Mouse (Mus musculus) kidney, adult 2 months (tissue): ENCODE results near the gene Spats1. TPM values are rescaled to one million over a fixed set of nuclear protein-coding genes. Genes with fewer than 3 reads are reported as not detected.

ENCODE experiments used
- DNase-seq: peaks from one replicate; pipeline ENCODE4 v3.0.0; 2021
- H3K27ac ChIP-seq: fragments of 200-500 bp; 2 replicates; pipeline ENCODE4 v1.5.1; 2012; ENCODE audit warnings: low read depth, low read length, control low read depth, inconsistent platforms; ENCODE audit not compliant: insufficient read depth
- H3K27me3 ChIP-seq: fragments of 200-500 bp; replicated peaks from 2 replicates; pipeline ENCODE4 v1.6.1; 2012; ENCODE audit warnings: mild to moderate bottlenecking, moderate library complexity, low read length, inconsistent platforms; ENCODE audit not compliant: control insufficient read depth, insufficient read depth
- H3K36me3 ChIP-seq: fragments of 200-500 bp; 2 replicates; pipeline ENCODE4 v1.6.1; 2012; ENCODE audit warnings: mild to moderate bottlenecking, moderate library complexity, low read length, inconsistent platforms; ENCODE audit not compliant: control insufficient read depth, insufficient read depth
- H3K4me1 ChIP-seq: fragments of 200-500 bp; 2 replicates; pipeline ENCODE4 v1.6.1; 2011; ENCODE audit warnings: low read length; ENCODE audit not compliant: control insufficient read depth, insufficient read depth
- H3K4me3 ChIP-seq: fragments of 200-500 bp; 2 replicates; pipeline ENCODE4 v1.5.1; 2011; ENCODE audit warnings: mild to moderate bottlenecking, low read depth, low read length, control low read depth; ENCODE audit not compliant: insufficient read depth
- CTCF ChIP-seq: fragments of 200-500 bp; conservative IDR thresholded peaks from 2 replicates; pipeline ENCODE4 v1.5.1; 2011; ENCODE audit warnings: low read depth, mild to moderate bottlenecking, control low read depth, low read length, moderate library complexity, mixed read lengths; ENCODE audit not compliant: insufficient read depth, insufficient read length
- POLR2A ChIP-seq: fragments of 200-500 bp; IDR thresholded peaks from one replicate; pipeline ENCODE4 v1.6.1; 2011; ENCODE audit warnings: low read depth, low read length, control low read depth
- WGBS: fragments of 180-500 bp; shearing (Covaris S2); methylation state at CpG from one replicate; pipeline ENCODE4 v1.1.7; 2018; 5-methylcytosine and 5-hydroxymethylcytosine counted together
- polyA plus RNA-seq: library from polyadenylated mRNA; depleted of rRNA; stranded (reverse); fragments of >200 nt; gene quantifications from 2 replicates; pipeline ENCODE4 v1.2.3, GENCODE M21; 2012

The Spats1 gene
- polyA plus RNA-seq, 1 experiment = 0.45 TPM

DNA sequence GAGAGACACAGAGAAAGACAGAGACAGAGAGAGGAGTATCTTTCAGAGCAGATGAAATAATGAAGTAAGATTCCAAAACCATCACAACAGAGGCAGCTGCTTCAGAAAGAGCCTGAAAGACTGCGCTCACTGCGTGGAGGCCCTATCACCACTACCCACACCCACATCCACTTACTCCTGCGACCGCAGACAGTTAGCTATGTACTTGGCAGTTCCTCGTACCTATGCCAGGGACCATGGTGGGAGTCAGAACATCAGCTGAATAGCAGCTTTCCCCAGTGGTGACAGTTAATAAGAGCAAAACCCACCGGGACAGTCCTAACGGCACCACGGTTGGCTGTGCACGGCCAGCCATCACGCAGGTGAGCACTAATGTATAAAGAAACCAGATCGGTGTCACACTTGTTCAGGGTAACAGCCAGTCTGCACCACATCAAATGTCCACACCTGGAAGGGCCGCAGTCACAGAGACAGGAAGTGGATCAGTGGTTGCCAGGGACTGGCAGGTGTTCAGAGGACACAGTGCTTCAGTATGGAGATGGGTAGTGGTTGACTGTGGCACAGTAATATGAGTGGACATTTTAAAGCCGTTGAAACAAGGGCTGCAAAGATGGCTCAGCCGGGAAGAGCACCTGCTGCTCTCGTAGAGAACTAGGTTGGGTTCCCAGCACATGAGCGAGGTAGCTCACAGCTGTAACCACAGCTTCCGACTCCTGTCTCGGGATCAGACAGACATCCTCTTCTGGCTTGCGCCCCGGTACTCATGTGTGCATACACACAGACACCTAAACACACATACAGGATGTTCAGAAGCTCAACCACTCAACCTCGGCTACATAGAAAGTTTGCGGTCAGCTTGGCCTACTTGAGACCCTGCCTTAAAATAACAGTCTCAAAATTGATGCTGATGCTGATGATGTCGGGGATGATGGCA is 13.4 kb upstream of the Spats1 start:
- no peaks in the 10 kb centered on the region for H3K36me3 ChIP-seq
- no peak overlapping the region for H3K4me3 ChIP-seq
- H3K27ac ChIP-seq = no peak overlapping the region
- DNase-seq = no peak
- WGBS = 78% methylated on average over 23 of the region's 23 CpGs
- TF ChIP-seq POLR2A (no peak), CTCF (no peak)
- no peaks in the 10 kb centered on the region for H3K4me1 ChIP-seq
- no peaks in the 10 kb centered on the region; the same call in 1 of the 2 replicates for H3K27me3 ChIP-seq

DNA sequence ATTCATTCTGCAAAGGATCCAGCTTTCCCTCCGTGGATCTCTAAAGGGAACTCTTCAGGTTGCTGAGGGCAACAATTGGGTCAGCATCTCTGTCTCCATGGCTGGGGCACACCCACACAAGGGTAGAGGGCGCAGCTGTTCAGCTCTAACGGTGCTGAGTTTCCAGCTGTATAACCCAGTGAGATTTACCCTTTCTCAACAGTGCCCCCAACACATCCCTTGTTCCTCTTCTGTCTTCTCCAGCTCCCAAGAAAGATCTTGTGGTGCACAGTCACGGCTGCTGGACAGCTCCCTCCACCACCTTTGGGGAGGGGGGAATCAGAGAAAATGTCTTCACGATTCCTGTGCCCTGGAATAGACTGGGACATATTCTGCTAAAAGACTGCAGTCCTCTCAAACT is 12.0 kb upstream of the Spats1 start:
- Histone ChIP-seq H3K4me3 (no peak overlapping the region), H3K27ac (no peak overlapping the region)
- 14% methylated on average over 5 of the region's 5 CpGs for WGBS

DNA sequence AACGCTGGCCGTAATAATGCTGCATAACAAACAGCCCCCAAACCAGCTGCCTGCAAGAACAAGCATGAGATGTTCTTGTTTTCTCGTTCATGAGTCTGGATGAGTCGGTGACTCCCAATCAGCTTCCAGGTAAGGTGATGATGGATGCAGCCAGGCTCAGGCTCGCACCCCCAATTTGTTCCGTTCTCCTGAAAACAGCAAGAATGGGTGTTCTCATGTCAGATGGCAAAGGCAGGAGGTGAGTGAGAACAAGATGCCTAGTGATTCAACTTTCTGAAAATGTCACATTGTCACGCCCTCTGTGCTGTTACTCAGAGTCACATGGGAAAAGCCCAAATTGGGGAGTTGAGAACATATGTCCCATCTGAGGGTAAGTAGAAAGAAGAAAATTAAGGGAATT is 10.4 kb upstream of the Spats1 start:
- H3K4me3 ChIP-seq = no peak overlapping the region
- H3K27ac ChIP-seq = no peak overlapping the region
- 90% methylated on average over 7 of the region's 7 CpGs for WGBS
- no peaks in the 10 kb centered on the region; the same call in 1 of the 2 replicates for H3K27me3 ChIP-seq
- TF ChIP-seq CTCF (no peak), POLR2A (no peak)
- no peaks in the 10 kb centered on the region for H3K36me3 ChIP-seq
- no peak for DNase-seq
- H3K4me1 ChIP-seq = no peaks in the 10 kb centered on the region

More for the DNA sequence above, 12.0 kb upstream of the Spats1 start:
- H3K27me3 ChIP-seq = no peaks in the 10 kb centered on the region; the same call in 1 of the 2 replicates
- no peaks in the 10 kb centered on the region for H3K4me1 ChIP-seq
- no peak for DNase-seq
- H3K36me3 ChIP-seq = no peaks in the 10 kb centered on the region
- TF ChIP-seq CTCF (no peak), POLR2A (no peak)

DNA sequence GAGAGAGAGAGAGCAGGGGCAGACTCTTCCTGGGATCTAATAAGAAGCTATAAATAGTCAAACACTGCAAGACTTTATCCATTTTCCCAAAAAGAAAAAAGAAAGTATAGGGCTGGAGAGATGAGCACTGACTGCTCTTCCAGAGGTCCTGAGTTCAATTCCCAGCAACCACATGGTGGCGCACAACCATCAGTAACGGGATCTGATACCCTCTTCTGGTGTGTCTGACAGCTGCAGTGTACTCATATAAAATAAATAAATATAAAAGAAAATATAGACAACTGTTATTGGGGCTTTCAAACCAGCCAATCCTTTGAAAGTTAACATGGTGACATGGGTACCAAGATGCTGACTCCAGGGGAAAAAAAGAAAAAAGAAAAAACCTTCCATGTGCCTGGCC is 5.2 kb upstream of the Spats1 start:
- H3K36me3 ChIP-seq = no peaks in the 10 kb centered on the region
- no peaks in the 10 kb centered on the region; the same call in 1 of the 2 replicates for H3K27me3 ChIP-seq
- H3K4me1 ChIP-seq = no peaks in the 10 kb centered on the region
- 43% methylated on average over 2 of the region's 2 CpGs for WGBS
- no peak overlapping the region for H3K4me3 ChIP-seq
- H3K27ac ChIP-seq = no peak overlapping the region
- no peak for DNase-seq
- peak; percentile 36 for TF ChIP-seq CTCF
- no peak for TF ChIP-seq POLR2A

DNA sequence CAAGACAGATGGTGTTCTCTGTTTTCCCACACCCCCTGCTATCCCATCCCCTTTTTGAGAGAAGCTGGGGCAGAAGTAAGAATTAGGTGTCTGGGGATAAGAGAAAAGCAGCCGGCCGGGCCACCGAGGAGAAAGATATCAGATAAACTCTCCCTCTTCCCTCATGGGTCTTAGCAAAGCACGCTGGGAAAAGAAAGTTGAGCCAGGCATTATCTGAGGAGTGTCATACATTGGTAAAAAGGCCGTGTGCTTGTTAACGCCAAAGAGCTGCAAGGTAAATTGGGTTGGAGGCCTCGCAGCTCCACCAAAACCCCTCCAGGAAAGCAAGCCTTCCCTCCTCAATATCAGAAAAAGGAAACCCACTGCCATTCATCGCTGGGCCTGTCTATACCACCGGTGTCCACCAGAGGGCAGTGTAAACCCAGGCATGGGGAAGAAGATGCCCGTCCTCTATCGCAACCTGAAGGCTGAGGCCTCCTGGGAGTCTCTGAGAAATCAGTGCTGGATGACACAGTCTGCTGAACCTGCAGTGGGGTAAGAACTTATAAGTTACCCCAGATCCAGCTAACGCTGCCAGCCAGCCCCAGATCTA is 3.1 kb upstream of the Spats1 start:
- TF ChIP-seq POLR2A (no peak), CTCF (peak; percentile 97)
- no peaks in the 10 kb centered on the region for H3K4me1 ChIP-seq
- DNase-seq = peak; percentile 71
- no peak overlapping the region for H3K27ac ChIP-seq
- H3K36me3 ChIP-seq = no peaks in the 10 kb centered on the region
- no peak overlapping the region for H3K4me3 ChIP-seq
- 15% methylated on average over 12 of the region's 12 CpGs for WGBS
- no peaks in the 10 kb centered on the region for H3K27me3 ChIP-seq

DNA sequence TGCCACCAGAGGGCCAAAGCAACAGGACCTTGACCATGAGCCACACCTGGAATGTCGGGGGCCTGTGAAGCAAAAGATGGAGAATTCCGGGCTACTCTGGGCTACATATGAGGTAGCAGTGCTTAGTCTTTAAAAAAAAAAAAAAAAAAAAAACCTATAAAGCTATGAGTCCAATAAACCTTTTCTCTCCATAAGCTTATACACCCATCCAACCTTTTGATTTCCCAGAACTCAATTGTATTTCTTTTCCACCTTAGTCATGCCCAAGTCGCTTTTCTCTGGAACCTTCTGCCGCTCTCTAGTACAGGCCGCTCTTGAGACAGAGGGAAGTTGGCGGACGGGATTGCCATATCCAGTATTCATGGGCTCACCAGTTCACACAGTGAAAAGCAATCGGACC is 1.1 kb downstream of the Spats1 start:
- no peak overlapping the region for H3K27ac ChIP-seq
- no peak for DNase-seq
- no peaks in the 10 kb centered on the region for H3K36me3 ChIP-seq
- H3K27me3 ChIP-seq = no peaks in the 10 kb centered on the region
- no peaks in the 10 kb centered on the region for H3K4me1 ChIP-seq
- peak overlapping the region; percentile 41 for H3K4me3 ChIP-seq
- TF ChIP-seq CTCF = no peak
- TF ChIP-seq POLR2A = no peak
- 66% methylated on average over 8 of the region's 8 CpGs for WGBS

DNA sequence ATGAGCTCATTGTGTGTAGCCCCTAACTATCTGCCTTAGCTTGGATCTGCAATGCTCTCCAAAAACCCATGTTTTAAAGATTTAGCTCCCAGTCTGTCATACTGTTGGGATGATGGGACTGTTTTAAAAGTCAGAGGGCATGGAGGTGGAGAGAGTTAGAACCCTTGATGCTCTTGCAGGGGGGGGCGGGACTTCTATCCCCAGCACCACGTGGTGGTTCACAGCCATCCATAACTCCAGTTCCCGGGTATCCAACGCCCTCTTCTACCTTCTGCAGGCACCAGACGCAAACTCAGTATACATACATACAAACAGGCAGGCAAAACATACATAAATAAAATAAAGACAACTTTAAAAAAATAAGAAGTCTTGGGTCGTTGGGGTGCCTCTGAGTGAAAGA is 1.5 kb downstream of the Spats1 start:
- Histone ChIP-seq H3K4me3 (no peak overlapping the region), H3K27me3 (no peaks in the 10 kb centered on the region), H3K27ac (no peak overlapping the region), H3K4me1 (no peaks in the 10 kb centered on the region), H3K36me3 (no peaks in the 10 kb centered on the region)
- DNase-seq = no peak
- WGBS = 73% methylated on average over 6 of the region's 6 CpGs
- TF ChIP-seq CTCF (no peak), POLR2A (no peak)
